Mouse (Mus musculus) megakaryocyte, adult 5-6 weeks (primary cell): Measurements from ENCODE around the gene Aurka. TPM values are rescaled to one million over a fixed set of nuclear protein-coding genes. Genes with fewer than 3 reads are reported as not detected.

Experiments used
- ATAC-seq: 2 replicates; pipeline ENCODE4 v1.8.0; 2016; ENCODE audit warnings: mild to moderate bottlenecking, inconsistent platforms; ENCODE audit not compliant: poor library complexity, severe bottlenecking
- total RNA-seq, 2 experiments: library from RNA; stranded (forward) in 1 of 2; stranded (reverse) in 1 of 2; fragments of 153-499, 151-499 nt in 1 of 2; fragments of 221-1000, 200-1000 nt in 1 of 2; gene quantifications; 2 replicates each; pipeline versions ENCODE4 v1.2.3 to v1.2.4; 2015 to 2017

The Aurka gene
- 46.6 and 51.4 TPM in 2 replicates for total RNA-seq (2015)
- 79.4 and 81.0 TPM in 2 replicates for total RNA-seq (2017)

GRCm38 (mm10) chr2:172370411-172371223, at the start of gene Aurka, which contains the start of gene Cstf1:
Gene Aurka, minus strand, starts transcription at chr2:172370535.
Gene Cstf1, plus strand, starts transcription at chr2:172370681.
- peak; percentile 90 for ATAC-seq

DNA sequence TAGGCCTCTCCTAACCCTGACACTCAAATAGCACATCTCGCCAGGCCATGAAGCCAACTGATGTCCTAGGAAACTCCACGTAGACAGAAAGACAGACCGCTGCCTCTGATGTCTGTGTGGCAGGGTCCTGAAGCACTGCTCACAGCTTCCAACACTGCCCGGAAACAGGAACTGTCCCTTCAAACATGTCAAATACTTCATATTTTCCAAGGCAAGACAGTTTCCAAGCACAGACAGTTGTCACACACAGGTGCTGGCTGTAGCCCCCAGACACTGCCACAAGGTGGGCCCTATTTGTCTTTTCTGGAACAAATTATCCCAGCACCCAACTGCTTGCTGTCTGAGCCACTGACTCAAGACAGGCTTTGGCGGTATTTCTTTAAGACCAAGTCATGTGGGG, 47.9 kb upstream of the Aurka start:
- no peak for ATAC-seq

- no peak for ATAC-seq
These were observed 46.5 kb upstream of the Aurka start for GRCm38 (mm10) chr2:172416876-172417275.

GRCm38 (mm10) chr2:172416218-172416617, 45.9 kb upstream of the Aurka start:
- ATAC-seq: no peak

DNA sequence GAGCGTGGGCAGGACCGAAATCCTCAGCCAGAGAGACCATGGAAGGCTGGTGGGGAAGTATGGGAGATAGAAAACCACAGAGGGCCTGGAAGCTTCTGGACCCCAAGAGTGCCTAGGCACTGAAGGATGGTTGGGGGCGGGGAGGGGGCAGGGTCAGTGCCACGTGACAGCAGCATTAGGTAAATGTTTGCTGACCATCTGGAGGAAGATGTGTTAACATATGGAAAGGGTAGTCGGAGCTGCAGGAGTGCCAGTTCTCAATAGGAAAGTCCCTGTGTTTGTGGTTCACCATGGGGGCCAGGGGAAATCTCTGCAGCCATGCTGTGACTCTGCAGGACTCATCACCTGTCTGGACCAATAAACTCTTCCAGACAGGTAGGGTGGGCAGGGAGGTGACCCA, 43.6 kb upstream of the Aurka start:
- no peak for ATAC-seq

GRCm38 (mm10) chr2:172413273-172413672, 42.9 kb upstream of the Aurka start:
- ATAC-seq: no peak

- peak; percentile 28; the same call in 1 of the 2 replicates for ATAC-seq
These were observed 42.1 kb upstream of the Aurka start for GRCm38 (mm10) chr2:172412454-172412853.

GRCm38 (mm10) chr2:172411091-172411490, 40.8 kb upstream of the Aurka start:
- no peak for ATAC-seq

- ATAC-seq: no peak
These were observed 40.4 kb upstream of the Aurka start for GRCm38 (mm10) chr2:172410686-172411085.

DNA sequence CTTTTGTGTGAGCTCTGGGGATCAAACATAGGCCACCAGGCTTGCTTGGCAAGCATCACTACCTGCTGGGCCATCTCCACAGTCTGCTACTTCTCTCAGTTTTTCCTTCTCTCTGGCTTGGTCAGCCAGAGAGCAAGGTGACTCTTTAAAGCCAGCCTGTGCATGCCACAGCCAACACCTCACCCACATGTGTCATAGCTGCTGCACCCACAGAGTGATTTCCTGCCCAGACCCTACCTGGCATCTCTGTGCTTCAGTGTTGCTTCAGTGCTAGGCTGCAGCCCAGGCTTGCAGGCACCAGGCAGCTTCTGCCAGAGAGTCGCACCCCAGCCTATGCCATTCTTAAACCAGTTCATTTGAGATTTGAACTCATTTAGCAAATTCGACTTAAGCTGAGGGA, 37.2 kb upstream of the Aurka start:
- ATAC-seq: peak; percentile 46; the same call in 1 of the 2 replicates

DNA sequence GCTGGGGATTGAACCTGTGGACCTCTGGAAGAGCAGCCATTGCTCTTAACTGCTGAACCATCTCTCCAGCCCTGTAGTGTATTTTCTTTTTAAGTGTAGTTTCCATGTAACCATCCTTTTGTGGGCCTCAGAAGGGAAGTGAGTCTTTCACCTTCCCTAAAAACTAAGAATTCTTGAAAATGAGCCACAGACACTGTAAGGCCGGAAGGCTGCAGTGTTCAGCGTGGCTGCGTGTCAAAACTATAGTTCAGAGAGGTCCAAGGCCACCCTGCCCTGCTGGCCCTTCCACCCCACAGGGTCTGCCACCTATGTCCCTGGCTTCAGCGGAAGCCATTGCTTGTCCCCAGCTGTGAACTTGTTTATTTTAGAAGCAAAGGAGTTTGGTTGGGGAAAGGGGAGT, 35.8 kb upstream of the Aurka start:
- ATAC-seq: peak; percentile 53

DNA sequence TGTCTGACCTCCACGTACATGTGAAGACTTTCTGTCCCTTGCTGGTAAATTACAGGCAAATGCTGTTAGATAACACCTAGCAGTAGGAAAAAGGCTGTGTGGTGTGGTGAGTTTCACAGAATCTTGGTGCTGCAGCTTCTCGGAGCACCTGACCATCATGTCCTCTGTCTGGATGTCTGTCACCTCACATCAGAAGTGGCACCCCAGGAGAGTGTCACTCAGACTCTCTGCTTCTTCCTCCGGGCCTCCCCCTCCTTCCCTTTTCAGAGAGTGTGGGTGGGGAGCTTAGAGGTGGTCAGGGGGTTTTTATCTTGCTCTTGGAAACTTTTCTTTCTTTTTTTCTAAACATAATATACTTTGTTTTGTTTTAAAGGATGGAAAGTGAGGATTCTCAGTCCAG, 34.7 kb upstream of the Aurka start:
- no peak for ATAC-seq

- no peak for ATAC-seq
These were observed 33.9 kb upstream of the Aurka start for GRCm38 (mm10) chr2:172404239-172404638.

- ATAC-seq: peak; percentile 79
These were observed 30.9 kb upstream of the Aurka start for GRCm38 (mm10) chr2:172401116-172401825.

DNA sequence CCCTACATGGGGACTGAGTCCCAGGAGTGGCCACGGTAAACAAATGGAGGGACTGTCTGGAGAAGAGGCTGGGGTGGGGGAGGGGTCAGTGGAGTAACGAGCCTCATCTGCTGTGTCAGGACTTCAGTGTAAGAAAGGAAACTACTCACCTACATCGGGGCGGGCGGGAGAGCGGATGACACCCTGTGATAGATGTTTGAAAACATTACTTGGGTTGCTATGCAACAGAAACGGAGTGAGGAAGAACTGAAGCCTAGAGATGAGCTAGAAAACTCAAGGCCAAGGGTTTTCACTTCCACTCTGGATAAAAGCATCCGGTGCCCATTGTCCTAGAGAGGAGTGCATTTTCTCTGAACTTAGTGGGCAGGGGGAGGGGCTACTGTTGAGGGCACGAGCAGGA, 29.6 kb upstream of the Aurka start:
- ATAC-seq: peak; percentile 43

DNA sequence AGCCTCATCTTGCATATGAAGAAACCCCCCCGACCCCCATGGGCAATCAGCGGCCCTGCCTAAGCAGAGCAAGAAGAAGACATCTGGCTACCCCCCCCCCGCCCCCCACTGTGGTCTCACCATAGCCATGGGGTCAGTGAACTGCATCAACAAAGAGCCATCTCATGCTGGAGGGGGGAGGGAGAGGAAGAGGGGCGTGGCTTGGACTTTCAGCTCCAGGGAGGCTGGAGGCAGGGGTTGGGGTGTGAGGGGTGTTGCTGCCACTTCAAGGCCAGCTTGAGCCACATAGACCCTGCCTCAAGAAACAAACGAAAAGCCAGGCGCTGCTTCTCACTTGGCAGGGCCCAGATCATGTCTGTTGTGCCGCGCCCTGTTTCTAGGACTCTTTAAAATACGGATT, 25.6 kb upstream of the Aurka start:
- ATAC-seq: no peak

GRCm38 (mm10) chr2:172394671-172395070, 24.3 kb upstream of the Aurka start:
- no peak for ATAC-seq

DNA sequence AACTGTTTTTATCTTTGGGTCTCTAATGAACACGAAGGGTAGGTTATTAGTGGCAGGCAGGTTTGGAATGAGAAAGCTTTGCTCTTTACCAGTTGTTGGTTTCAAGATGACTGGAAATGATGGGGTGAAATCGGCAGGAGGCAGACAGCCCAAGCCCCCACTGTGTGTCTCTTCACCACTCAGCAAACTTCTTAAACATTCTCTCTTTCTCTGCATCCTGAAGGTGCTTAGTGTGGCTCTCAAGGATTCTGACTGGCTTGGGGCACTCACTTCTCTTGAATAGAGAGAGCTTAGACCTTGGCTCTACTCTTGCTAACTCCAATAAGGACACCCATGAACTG, 23.7 kb upstream of the Aurka start:
- no peak for ATAC-seq

- ATAC-seq: peak; percentile 80
These were observed 23.2 kb upstream of the Aurka start, which contains the start of gene Cass4 for GRCm38 (mm10) chr2:172393391-172394051. Gene Cass4, plus strand, starts transcription at chr2:172393794.

DNA sequence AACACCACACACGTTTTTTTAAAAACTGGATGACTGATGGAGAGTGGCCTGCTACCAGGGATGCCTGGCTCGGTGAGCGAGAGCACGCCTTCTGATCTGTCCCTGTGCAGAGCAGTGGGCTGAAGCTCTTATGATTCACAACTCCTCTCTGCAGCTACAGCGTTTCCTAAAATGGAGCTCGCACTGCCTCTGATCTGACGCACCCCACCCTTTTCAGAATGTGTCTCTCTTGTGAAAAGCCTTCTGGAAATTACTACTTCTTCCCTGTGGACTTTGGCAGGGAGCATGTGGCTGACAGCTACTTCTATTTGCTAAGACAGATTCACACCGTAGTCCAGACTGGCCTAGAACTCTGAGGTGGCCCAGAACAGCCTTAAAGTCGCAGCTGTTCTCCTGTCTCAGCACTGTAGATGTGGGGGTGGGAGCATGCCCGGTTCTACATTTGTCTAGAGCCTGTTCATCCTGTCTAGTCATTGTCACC, 21.7 kb upstream of the Aurka start:
- ATAC-seq: no peak

GRCm38 (mm10) chr2:172390341-172390740, 20.0 kb upstream of the Aurka start:
- ATAC-seq: no peak
